Comparison of ENCODE assay signal across 8 mouse cellular contexts in genomic region chr3:61268453-61269335, GRCm38 (mm10).
DNase-seq lines count a peak whose midpoint lies in the region; ATAC-seq lines count a peak whose summit lies in the region.

No protein-coding gene starts in this region.

- no peaks in the 10 kb centered on the region for H3K36me3 ChIP-seq in hindbrain, embryonic 10.5 days
- no peaks in the 10 kb centered on the region for H3K36me3 ChIP-seq in hindbrain, embryonic 13.5 days
- no peaks in the 10 kb centered on the region for H3K36me3 ChIP-seq in megakaryocyte, embryonic 14.5 days (replicated peaks; ENCODE audit: low read length)

- peak; percentile 13 for DNase-seq in hindbrain, embryonic 10.5 days (ENCODE audit: low spot score)
- DNase-seq in Muller cell, postnatal 12 days (ENCODE audit: inconsistent ontology term): peak; percentile 70
- peak; percentile 26 to 43 for DNase-seq in cerebellum, postnatal 4 days (ENCODE audit: low spot score in 2 of 2)
- peak; percentile 67 to 77 for DNase-seq in layer of hippocampus, postnatal 10 days (ENCODE audit: low spot score in 2 of 2)
- DNase-seq in thymus, postnatal 0 days (ENCODE audit: low spot score): peak; percentile 28

- no peak overlapping the region for H3K4me2 ChIP-seq in hindbrain, embryonic 13.5 days

- no peak overlapping the region for H3K4me3 ChIP-seq in hindbrain, embryonic 10.5 days
- H3K4me3 ChIP-seq in hindbrain, embryonic 13.5 days: no peak overlapping the region
- peak overlapping the region; percentile 38 for H3K4me3 ChIP-seq in megakaryocyte, embryonic 14.5 days (replicated peaks)

- H3K4me1 ChIP-seq in hindbrain, embryonic 10.5 days (replicated peaks): no peaks in the 10 kb centered on the region
- H3K4me1 ChIP-seq in hindbrain, embryonic 13.5 days (replicated peaks): no peaks in the 10 kb centered on the region
- H3K4me1 ChIP-seq in megakaryocyte, embryonic 14.5 days: peaks cover 8% of the 10 kb centered on the region

- H3K27me3 ChIP-seq in hindbrain, embryonic 10.5 days (ENCODE audit: insufficient read depth, poor library complexity, severe bottlenecking): no peaks in the 10 kb centered on the region
- H3K27me3 ChIP-seq in hindbrain, embryonic 13.5 days: no peaks in the 10 kb centered on the region
- H3K27me3 ChIP-seq in megakaryocyte, embryonic 14.5 days (replicated peaks): no peaks in the 10 kb centered on the region

- ATAC-seq in hindbrain, embryonic 13.5 days (ENCODE audit: low FRiP score): no peak
- peak; percentile 59 for ATAC-seq in granulocyte monocyte progenitor cell, adult 5-6 weeks (replicated peaks; ENCODE audit: poor library complexity, severe bottlenecking)

- H3K27ac ChIP-seq in hindbrain, embryonic 10.5 days: no peak overlapping the region
- H3K27ac ChIP-seq in hindbrain, embryonic 13.5 days: no peak overlapping the region

- 79% methylated on average over 5 of the region's 5 CpGs for WGBS in hindbrain, embryonic 10.5 days
- WGBS in hindbrain, embryonic 13.5 days: 80% methylated on average over 5 of the region's 5 CpGs

- no peaks in the 10 kb centered on the region for H3K9me3 ChIP-seq in hindbrain, embryonic 10.5 days
- no peaks in the 10 kb centered on the region for H3K9me3 ChIP-seq in hindbrain, embryonic 13.5 days
- H3K9me3 ChIP-seq in megakaryocyte, embryonic 14.5 days: no peaks in the 10 kb centered on the region

- no peak overlapping the region for H3K9ac ChIP-seq in hindbrain, embryonic 13.5 days

Comparison
In these comparisons a context has a peak if more than half of its experiments do, and no peak if none do; other contexts are left out.
1. DNase-seq: peak in every context shown above with its lines; median percentile 72 in layer of hippocampus, postnatal 10 days; 70 in Muller cell, postnatal 12 days; 34 in cerebellum, postnatal 4 days; 28 in thymus, postnatal 0 days; 13 in hindbrain, embryonic 10.5 days.